Comparison of ENCODE assay signal across 15 mouse cellular contexts in the genomic region with DNA sequence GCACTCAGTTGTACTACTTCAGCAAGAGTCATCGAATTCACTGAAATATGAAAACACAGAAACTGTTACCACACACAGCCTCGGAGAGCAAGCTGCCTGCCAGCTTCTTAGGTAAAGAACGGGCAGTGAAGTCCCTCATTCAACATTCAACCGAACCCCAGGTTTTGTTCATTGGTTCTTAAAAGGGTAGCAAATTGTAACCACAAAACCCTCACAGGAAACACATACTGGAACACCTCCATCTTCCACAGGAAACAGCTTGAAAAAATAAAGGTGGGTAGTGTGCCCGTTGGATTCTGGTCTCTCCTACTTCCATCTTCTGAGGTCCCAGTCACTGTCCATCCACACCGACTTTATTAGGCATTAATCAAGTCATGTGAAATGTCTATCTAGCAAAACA. TPM values are rescaled to one million over a fixed set of nuclear protein-coding genes. Genes with fewer than 3 reads are reported as not detected.
DNase-seq lines count a peak whose midpoint lies in the region; ATAC-seq lines count a peak whose summit lies in the region.
"Had no signal": no experiment of that assay in that cellular context is flagged by ENCODE, and none has a peak within 500 bp of the region (broad histone marks: within the 10 kb centered on the region; RNA-seq: fewer than 3 reads in every experiment).

No protein-coding gene starts in this region.

- peak; percentile 40 for ATAC-seq in granulocyte monocyte progenitor cell, adult 5-6 weeks (replicated peaks; ENCODE audit: poor library complexity, severe bottlenecking)
- ATAC-seq in neutrophil, adult 5-6 weeks (ENCODE audit: extremely low read depth, insufficient number of reproducible peaks, low FRiP score, poor library complexity, severe bottlenecking): peak; percentile 29; the same call in 1 of the 2 replicates
- ATAC-seq: hindbrain, embryonic 16.5 days; midbrain, embryonic 15.5 days had no signal

- DNase-seq in CD8-positive naive resting alpha-beta T cell, adult 2 months (ENCODE audit: low read depth in 2 of 2, low spot score in 2 of 2): peak; percentile 30 to 47
- DNase-seq in thymus, postnatal 4 days: peak; percentile 40
- no peak for DNase-seq in cerebellum, adult 9-10 months
- DNase-seq in cerebellum, postnatal 10 days: no peak
- DNase-seq in heart, adult 8-10 months (ENCODE audit: low spot score): no peak
- DNase-seq: adrenal gland, adult 8-10 months; cerebellum, adult 8-10 months; gastrocnemius, adult 2 months; heart, postnatal 36 days; kidney, adult 18-20 months; right cerebral cortex, postnatal 25 days had no signal

RNA-seq across cellular contexts. Expression of gene D16Ertd472e, which starts 30.0 kb away (rescaled TPM):
- 26.8 and 52.8 TPM in 2 replicates for total RNA-seq in granulocyte monocyte progenitor cell, adult 5-6 weeks (2014; fragmentation: Nextera tagmentation)
- 53.9 and 58.5 TPM in 2 replicates for total RNA-seq in granulocyte monocyte progenitor cell, adult 5-6 weeks (2017)
- 23.6 and 24.4 TPM in 2 replicates for total RNA-seq in neutrophil, adult 5-6 weeks (2017)
- 1 to 10 TPM; 3.6 to 4.8 (median 4.4) TPM for total RNA-seq in heart, adult 8-10 months (2022)

Comparison
In these comparisons a context has a peak if more than half of its experiments do, and no peak if none do; other contexts are left out.
1. DNase-seq: peak in CD8-positive naive resting alpha-beta T cell, adult 2 months (2 of 2) and thymus, postnatal 4 days (single experiment); none in cerebellum, adult 9-10 months (single experiment), cerebellum, postnatal 10 days (0 of 2) and heart, adult 8-10 months (single experiment).